ENCODE assay signal across 8 mouse cellular contexts in genomic region chr8:95137641-95138098, GRCm38 (mm10). TPM values are rescaled to one million over a fixed set of nuclear protein-coding genes. Genes with fewer than 3 reads are reported as not detected.
A peak's percentile ranks its signal among the peaks of the same experiment; 100 is the strongest.
DNase-seq lines count a peak whose midpoint lies in the region; ATAC-seq and TF ChIP-seq lines count a peak whose summit lies in the region.

No protein-coding gene starts in this region.

- H3K9me3 ChIP-seq in ES-E14 (ENCODE audit: control insufficient read depth, insufficient read depth, low read depth, low read length), result no peaks in the 10 kb centered on the region
- H3K9me3 ChIP-seq in lung, embryonic 15.5 days, result no peaks in the 10 kb centered on the region

- WGBS in lung, embryonic 15.5 days, result 9% methylated on average over 28 of the region's 28 CpGs

- peak; percentile 36; the same call in 1 of the 2 replicates for ATAC-seq in lung, embryonic 15.5 days (ENCODE audit: borderline replicate concordance, extremely low read depth, low FRiP score, low TSS enrichment)

- DNase-seq in ES-E14 (ENCODE audit: low read depth, low spot score), result no peak
- DNase-seq in embryo, embryonic 10.5 days (ENCODE audit: low spot score), result peak; percentile 53
- peak; percentile 55 for DNase-seq in heart, adult 8-10 months (ENCODE audit: low spot score)
- peak; percentile 81 to 84 for DNase-seq in kidney, adult 8-10 months
- peak; percentile 61 for DNase-seq in testis, postnatal 10 days (ENCODE audit: low spot score)
- DNase-seq in left cerebral cortex, postnatal 36 days (ENCODE audit: low spot score in 2 of 2), result no peak
- DNase-seq in layer of hippocampus, adult 18-20 months (ENCODE audit: low spot score in 2 of 2), result no peak

- no peaks in the 10 kb centered on the region for H3K36me3 ChIP-seq in ES-E14 (ENCODE audit: control insufficient read depth, insufficient read depth, low read length, poor library complexity, severe bottlenecking)
- peaks cover 14% of the 10 kb centered on the region; the same call in 1 of the 2 replicates for H3K36me3 ChIP-seq in lung, embryonic 15.5 days

- no peak overlapping the region for H3K27ac ChIP-seq in ES-E14 (ENCODE audit: insufficient read depth, low read depth, low read length, poor library complexity, severe bottlenecking)
- peak overlapping the region; percentile 54 for H3K27ac ChIP-seq in lung, embryonic 15.5 days

- no peaks in the 10 kb centered on the region for H3K27me3 ChIP-seq in lung, embryonic 15.5 days

- H3K9ac ChIP-seq in ES-E14 (ENCODE audit: insufficient read depth, low read depth, low read length, poor library complexity, severe bottlenecking), result peak overlapping the region; percentile 39; the same call in 1 of the 2 replicates
- peak overlapping the region; percentile 9 for H3K9ac ChIP-seq in lung, embryonic 15.5 days

- H3K4me1 ChIP-seq in ES-E14 (ENCODE audit: control insufficient read depth in 2 of 2, insufficient read depth in 2 of 2, low read length in 2 of 2, poor library complexity in 1 of 2), result peaks cover 13 to 42% of the 10 kb centered on the region in 2 experiments
- H3K4me1 ChIP-seq in lung, embryonic 15.5 days, result peaks cover 44% of the 10 kb centered on the region

- intact Hi-C loops in left cerebral cortex, postnatal 36 days (cut with DNase I), result loop anchor here (10.0 kb wide), 1 partner anchor 67 kb away; the partner anchor contains the start of gene Kifc3

- H3K4me2 ChIP-seq in lung, embryonic 15.5 days, result peak overlapping the region; percentile 55

- H3K4me3 ChIP-seq in ES-E14 (ENCODE audit: insufficient read depth in 1 of 2, low read depth in 1 of 2, low read length in 2 of 2, poor library complexity in 1 of 2, severe bottlenecking in 1 of 2), result peak overlapping the region; percentile 22 to 29
- peak overlapping the region; percentile 28 for H3K4me3 ChIP-seq in lung, embryonic 15.5 days

- in situ Hi-C loops in ES-E14 (cut with MboI; ENCODE audit: low sequenced_read_pairs in 2 of 2, unreplicated experiment in 2 of 2), result no loop called here

TF ChIP-seq in ES-E14, 5 proteins besides CTCF, POLR2A, EP300 and RAD21:
- peak; percentile 62; the same call in 1 of the 2 replicates for TF ChIP-seq CHD2 (IDR thresholded peaks at IDR 0.05; ENCODE audit: low read depth, low read length)
- TF ChIP-seq MAFK (IDR thresholded peaks at IDR 0.05; ENCODE audit: insufficient read depth, low read depth, low read length), result peak; percentile 55; the same call in 1 of the 2 replicates
- no peak for TF ChIP-seq ZC3H11A (IDR thresholded peaks at IDR 0.05; ENCODE audit: borderline replicate concordance, low read depth, low read length)

RNA-seq across cellular contexts. Expression of gene Katnb1, which starts 56.7 kb away (rescaled TPM):
- 23.5 and 31.2 TPM in 2 replicates for total RNA-seq in ES-E14 (2012; rRNA removed)
- total RNA-seq in heart, adult 8-10 months (2022), result 1 to 10 TPM; 5.4 to 7.2 (median 7.1) TPM
- polyA plus RNA-seq in lung, embryonic 15.5 days (2015; fragmentation: Nextera tagmentation; extraction: Ambion mirVana), result 19.4 and 22.6 TPM in 2 replicates
- total RNA-seq in left cerebral cortex, postnatal 36 days (2021), result 10 to 100 TPM; 42.0 to 46.7 TPM
- total RNA-seq in layer of hippocampus, adult 18-20 months (2021), result 10 to 100 TPM; 45.1 to 46.3 TPM

Comparison
In these comparisons a context has a peak if more than half of its experiments do, and no peak if none do; other contexts are left out.
1. DNase-seq: peak in embryo, embryonic 10.5 days (single experiment), heart, adult 8-10 months (single experiment), kidney, adult 8-10 months (2 of 2) and testis, postnatal 10 days (single experiment); none in ES-E14 (single experiment), left cerebral cortex, postnatal 36 days (0 of 2) and layer of hippocampus, adult 18-20 months (0 of 2).